Mouse (Mus musculus) frontal cortex, postnatal 36 days (tissue): Measurements from ENCODE around the gene St8sia6.

ENCODE experiments used
- DNase-seq, 2 experiments: peaks; one replicate each; pipeline ENCODE4 v3.0.0; 2022; ENCODE audit warnings: low spot score in 2 of 2

Gene St8sia6

DNA sequence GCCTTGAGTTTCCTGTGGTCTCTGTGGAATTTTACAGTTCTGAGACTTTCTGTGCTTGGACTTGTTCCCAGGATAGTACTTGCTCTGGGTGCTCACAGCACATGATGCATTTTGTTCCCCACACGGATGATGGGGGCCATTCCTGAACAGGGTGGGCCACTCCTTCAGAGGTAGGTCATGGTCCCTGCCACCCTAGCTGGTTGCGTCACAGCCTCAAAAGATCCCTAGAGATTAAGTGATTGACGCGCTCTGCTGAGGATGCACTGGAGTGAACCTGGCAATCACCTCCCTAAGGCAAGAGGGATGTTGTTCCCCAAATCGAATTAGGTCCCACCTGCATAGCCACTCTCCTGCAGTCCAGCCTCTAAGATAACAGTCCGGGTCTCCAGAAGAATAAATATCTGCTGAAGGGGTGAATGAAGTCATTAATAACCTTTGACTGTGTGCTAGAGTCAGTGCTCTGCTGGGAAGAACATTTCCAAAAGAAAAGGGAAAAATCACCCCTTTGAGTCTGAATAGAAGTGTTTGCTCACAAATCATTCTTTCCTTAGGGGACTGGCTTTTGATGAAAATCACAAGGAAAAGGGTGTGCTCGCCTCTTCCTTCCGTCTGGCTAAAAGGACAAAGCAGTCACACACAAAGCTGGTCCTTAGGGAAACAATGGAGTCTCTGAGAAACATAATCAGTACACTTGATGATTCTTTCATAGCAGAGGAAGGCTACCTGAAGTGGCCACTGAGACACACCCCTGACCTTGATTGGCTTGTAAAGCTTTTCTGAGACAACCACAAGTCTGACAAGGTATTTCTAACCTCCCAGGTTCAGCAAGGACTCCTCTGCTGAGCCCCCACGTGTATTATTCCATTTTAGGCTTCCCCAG is 26.1 kb downstream of the St8sia6 start:
- no peak for DNase-seq

DNA sequence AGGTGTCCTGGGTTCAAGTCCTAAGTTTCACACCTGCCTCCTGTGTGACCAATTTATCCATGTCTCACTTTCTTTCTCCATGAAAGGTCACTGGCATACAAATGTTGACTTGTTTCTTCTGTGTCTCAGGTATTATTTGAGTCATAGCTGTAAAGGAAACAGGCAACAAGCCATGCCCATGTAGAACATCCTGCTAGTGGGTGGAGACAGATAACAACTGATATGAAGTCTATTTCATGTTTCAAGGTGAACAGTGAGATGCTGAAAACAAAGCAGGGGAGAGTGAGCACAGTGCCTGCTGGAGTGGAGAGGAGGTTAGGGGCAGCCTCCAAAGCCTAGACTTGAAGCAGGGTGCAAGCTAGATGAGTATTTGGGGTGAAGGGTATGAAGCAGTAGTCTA is 33.5 kb downstream of the St8sia6 start:
- no peak for DNase-seq

DNA sequence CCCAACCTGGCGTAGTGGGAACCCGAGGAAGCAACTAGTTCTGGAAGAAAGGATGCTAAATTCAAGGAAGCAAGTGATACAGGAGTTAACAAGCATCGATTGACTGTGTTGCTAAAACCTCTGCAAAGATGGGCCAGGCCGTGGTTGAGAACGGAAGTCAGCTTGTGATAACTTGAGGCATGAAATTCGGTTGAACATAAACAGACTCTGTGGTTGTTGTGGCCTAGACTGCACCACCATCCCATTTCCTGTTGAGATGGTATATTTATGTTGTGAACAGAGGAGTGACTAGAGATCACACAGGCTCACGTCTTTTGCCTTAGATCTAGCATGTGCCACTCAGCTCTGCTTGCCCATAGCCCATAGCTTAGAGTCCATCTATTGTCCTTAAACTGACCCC is 36.5 kb downstream of the St8sia6 start:
- no peak for DNase-seq

DNA sequence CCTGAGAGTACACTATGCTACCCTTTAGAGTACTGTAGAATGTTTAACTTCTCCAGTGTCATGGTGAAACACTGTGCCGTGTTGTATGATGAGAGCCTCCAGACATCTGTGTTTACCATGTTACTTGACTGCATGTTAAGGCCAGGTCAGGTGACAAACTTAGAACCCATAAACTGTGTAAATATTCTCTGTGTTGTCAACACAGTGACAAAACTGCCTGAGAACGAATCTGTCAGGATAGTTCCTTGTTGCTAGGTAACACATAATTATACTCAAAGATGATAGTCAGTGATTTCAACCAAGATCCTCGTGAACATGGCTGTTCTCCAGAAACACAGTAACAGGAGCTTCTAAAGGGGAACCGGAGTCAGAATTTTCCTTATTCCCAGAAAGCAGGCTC is 38.1 kb downstream of the St8sia6 start:
- DNase-seq = no peak

DNA sequence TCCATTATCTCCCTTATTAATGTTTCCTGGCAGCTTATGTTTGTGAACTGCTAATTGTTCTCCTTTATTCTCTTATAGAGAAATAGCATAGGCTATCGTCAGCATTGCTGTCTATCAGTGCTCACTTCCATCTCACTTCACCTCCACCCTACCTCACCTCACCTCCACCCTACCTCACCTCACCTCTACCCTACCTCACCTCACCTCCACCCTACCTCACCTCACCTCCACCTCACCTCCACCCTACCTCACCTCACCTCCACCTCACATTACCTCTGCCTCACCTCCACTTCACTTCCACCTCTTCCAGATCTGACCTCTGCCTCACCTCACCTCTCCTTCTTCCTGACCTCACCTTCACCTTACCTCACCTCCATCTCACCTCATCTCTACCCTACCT is 42.2 kb downstream of the St8sia6 start:
- no peak for DNase-seq

DNA sequence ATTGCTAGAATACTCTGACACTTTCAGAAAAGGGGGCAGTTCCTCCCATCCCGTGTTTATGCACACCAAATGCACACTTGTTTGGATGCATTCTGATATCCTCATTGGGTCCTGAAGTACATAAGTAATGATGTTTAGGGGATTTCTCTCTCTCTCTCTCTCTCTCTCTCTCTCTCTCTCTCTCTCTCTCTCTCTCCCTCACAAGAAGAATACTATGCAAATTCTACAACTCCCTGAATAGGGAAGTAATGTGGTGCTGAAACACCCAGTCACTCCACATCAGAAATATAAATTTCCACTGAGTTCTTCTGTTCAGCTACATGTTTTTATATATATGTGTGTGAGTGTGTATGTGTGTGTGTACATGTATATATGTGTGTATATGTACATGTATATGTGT is 43.1 kb downstream of the St8sia6 start:
- DNase-seq = no peak

DNA sequence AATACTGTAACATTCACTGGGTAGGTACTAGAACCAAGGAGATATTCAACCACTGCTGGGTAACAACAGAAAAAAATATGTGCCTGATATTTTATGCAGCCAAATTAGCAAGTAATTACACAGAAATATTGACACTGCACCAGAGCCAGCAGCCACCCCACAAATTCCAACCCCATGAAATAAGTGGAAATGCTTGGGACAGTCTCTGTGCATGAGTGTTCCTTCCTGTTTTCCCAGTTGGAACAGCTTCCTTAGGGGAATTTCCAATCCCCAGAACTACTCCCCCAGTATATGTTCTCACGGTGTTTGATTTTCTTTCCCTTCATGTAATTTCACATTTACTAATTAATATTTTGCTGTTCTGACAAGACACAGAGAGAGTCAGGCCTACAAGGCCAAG is 43.8 kb downstream of the St8sia6 start:
- DNase-seq = no peak

DNA sequence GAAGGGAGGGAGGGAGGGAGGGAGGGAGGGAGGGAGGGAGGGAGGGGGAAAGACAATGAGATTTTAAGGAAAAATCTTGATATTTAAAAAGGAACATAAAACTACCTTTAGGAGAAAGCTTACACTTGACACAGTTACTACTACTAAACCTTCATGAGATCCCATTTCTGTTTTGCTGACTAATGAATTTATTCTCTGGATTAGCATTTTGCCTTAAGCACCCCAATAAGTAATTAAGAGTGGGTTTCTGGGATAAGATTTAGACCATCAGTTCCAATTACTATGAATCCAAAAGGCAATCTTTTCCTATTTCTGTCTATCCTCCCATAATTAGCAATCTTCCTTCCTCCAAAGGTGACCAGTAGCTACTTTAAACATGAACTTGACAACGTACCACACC is 44.7 kb downstream of the St8sia6 start:
- DNase-seq = no peak

DNA sequence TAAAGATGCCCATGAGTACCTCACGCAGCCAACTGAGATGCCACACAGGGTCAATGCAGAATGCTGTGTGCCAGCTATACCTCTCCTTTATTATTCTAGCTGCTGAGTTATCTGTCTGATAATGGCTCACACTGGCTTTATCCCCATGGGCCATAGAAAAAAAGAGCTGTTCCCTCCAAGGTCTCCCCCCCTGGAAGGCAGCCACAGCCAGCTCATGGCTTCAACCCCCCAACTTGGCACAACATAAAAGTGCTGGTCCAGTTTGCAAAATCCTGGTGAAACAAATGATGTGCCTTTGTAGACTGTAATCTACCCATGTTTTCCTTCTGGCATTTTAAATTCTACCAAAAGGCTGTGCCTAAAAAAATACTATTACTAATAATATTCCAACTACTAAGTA is 46.3 kb downstream of the St8sia6 start:
- DNase-seq = no peak

DNA sequence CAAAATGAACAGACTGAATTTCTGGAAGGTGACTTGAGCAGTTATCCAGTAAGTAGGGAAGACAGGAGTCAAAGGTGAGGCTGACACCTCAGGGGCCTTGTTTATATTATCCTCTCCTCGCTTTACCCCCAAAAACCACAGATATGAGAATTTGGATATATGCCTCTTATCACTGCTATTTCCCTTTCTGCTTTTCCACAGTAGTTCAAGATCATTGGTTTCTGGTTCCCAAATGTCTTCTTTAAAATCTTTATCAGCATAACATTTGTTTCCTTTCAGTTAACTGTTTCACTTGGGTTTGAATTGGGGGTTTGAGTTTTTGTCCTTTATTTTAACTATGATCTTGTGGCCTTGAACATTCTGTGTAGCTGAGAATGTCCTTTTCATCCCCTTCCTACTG is 47.8 kb downstream of the St8sia6 start:
- DNase-seq = no peak

DNA sequence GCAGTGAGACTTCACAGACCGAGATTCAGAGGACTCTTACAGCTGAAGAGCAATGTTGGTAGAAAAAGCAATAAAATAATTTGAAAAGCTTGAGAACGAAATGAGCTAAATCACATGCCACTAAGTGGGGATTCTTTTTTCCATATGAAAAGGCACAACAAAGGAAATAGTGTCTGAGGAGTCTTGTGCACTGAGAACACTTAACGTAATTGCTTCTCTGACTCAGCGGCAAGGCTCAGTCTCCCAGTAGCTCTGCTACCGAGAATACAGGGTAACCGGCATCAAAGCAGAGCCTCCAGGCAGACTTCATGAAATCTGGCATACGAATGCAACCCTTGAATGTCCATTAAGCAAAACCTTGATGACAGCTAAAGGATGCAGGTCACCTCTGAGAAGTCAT is 55.2 kb downstream of the St8sia6 start:
- no peak for DNase-seq

DNA sequence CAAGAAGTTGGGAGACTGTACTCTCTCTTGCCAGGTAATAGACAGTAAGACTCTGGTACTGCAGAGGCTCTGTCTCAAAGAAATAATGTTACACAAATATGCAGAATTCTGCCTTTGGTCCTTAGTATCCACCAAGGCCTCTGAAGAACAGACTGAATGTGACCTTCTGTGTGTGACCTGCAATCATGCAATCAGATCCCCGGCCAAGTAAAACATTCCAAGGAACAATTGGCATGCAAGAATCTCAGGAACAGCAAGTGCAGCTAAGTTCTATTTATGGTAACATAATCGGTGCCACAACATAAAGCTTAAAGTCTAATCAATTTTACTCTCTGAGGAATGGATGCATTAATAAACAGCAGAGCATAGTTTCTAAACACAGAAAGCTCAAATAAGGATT is 66.0 kb downstream of the St8sia6 start:
- no peak for DNase-seq

DNA sequence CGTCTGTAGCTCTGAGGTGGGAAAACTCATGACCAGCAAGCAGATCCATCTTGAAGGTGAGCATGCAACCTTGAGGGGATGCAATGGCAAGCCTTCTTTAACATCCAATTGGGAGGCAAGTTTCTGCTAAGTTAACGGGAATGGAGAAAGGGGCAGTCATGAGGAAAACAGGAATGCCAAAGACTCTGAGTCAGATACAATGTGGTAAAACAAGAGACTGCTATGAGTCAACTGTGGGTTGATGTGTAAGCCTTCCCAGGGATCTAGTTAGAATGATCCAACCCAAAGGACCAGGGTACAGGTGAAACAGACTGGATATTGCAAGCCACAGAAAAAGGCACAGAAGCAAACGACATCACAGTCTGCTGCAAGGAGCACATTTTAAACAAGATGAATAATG is 68.3 kb downstream of the St8sia6 start:
- no peak for DNase-seq

DNA sequence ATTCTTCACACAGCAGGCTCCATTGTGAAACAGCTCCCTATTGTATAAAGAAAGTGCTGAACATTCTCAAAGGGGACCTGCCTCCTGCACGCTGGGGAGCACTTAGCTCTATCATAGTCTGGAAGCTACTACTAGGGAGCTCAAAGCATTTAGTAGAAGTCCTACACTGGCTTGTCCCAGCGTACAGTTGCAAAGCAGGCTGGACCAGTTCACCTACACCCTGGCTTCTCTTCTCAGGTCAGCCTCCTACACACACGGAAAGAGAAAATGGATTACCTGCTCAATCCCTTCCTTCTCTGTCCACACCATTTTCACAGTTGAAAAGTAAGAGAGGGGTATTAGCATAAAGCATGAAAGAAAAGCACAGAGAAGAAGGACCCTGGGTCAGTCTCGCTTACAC is 71.6 kb downstream of the St8sia6 start:
- DNase-seq = no peak

DNA sequence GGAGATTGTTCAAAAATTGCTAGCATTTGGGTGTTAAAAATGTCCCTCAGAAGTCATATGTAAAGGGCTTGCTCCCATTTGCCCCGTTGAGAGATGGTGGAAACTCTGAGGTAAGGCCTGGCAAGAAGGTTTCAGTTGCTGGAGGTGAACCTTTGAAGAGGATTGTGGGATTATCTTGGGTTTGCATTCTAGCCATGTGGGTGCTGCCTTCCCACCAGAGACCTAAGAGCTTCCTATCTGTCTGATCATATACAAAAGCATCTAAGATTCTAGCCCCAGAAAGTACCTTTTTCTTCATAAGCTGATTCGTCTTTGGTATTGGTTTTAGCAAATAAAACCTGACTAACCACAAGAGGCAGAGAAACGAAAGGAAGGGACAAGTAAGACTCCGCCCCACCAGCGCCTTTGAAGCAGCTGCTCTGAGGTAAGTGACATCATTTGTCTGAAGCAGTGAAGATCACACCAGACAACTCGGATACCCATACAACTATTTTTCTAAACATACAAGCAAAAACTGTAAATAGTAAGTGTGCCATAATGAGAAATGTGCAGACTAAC is 75.2 kb downstream of the St8sia6 start:
- DNase-seq = no peak

DNA sequence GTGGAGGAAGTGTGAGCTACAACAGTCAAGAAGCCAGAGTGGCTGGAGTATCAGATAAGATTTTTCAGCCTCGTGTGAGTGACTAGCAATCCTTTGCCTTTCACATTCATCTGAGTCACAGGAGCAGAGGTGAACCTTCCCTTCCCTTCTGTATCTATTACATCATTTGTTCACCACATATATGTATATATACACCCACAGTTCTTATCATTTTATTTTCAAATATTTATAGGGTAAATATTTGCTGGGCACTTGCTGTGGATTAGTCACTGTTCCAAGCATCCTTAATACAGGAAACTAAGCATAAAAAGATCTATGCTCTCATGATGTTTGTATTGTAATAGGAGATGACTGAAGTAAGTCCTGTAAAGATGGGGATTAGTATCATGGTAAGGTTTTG is 85.1 kb downstream of the St8sia6 start:
- DNase-seq = no peak

DNA sequence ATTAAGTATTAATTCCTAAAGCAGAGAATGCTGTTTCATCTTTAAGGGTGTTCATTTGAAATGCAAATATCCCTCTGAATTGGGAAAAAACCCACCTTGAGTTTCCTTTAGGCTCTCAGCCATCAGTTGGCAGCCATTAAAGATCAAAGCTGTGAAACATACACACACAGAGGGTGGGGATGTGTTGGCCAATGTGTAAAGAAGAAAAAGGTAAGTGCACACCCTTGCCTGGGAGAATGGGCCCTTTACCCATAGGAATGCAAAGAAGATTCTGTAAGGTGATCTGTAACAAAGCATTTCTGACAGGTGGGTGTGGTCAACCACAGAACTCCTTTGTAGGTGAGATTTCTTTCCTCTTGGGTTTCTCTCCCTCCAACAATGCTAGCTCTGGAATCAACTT is 96.3 kb downstream of the St8sia6 start:
- DNase-seq = no peak

DNA sequence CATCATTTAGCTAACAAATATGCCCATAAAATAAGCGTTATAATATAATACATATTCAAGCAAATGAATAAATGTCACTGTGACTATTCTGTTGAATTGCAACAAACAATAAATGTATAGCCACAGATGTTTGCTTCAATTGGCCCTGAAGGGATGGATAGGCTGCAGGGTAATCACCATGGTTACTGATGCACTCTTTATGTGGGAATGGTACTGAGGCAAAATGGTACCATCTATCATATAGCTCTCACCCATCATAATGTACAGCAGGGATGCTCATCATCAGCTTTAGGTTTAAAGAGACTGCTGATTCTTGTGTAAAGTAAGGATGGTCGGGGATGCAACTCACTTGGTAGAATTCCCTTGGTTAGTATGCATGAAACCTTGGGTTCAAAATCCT is 99.4 kb downstream of the St8sia6 start:
- DNase-seq = no peak

DNA sequence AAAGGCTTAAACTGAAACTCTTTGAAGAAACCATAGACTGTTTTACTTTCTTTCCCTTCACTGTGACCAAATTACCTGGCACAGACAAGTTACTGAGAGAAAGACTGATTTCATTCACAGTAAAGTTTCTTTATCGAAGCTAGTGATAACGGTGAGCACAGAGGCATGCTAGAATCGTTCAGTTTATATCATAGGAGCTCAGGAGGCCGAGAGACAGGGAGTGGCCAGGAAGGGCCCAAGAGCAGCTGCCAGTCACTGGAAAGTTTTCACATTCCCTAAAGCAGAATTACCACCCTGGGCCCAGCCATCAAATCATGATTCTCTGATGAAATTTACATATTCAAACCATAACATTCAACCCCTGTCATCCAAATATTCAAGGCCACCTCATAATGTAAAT is 109.5 kb downstream of the St8sia6 start:
- DNase-seq = no peak

DNA sequence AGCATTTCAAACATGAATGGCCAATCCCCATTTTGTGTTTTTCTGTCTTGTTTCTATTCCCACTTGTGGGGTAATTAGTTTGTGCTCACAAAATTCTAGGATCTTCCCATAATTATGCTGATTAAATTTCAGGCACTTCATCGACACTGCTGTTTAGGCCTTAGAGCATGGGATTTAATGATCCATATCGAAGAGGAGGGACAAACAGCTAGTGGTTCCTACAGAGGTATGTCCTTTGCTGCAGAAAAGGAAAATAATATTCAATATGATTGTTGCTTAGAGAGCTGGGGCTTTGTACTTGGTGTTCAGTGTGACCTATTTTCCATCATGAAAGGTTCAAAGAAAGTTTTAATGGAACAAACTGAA is 110.7 kb downstream of the St8sia6 start:
- no peak for DNase-seq

DNA sequence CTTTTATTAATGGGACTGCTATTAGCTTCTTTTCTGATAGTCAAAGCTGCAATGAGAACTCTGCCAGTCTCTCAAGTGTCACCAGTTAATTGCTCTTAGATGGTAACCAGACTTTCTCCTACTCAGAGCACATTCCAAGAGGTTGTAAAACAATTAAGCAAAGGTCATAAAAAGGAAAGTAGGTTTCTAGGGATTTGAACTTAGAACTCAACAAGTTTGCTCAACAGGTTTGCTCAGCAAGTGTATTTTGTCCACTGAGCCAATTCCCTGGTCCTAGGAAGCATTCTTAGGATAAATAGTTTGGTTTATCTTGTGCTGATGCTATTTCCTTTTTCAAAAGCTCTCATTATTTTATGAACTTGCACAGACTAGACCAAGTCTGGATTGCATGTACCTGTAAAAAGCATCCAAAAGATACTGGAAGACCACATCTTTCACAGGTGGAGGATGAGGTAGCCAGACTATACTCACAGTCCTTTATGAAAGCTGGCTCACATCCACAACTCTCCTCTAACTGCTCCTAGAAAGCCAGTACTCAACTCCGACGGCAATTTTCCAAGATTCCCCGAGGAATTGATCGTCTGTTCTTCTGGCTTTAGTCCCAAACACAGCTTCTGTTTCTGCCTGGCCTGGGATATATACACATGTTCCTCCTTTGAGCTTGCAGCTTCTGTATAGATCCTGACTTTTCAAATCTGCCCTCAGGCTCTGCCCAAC is 111.2 kb downstream of the St8sia6 start:
- no peak for DNase-seq

DNA sequence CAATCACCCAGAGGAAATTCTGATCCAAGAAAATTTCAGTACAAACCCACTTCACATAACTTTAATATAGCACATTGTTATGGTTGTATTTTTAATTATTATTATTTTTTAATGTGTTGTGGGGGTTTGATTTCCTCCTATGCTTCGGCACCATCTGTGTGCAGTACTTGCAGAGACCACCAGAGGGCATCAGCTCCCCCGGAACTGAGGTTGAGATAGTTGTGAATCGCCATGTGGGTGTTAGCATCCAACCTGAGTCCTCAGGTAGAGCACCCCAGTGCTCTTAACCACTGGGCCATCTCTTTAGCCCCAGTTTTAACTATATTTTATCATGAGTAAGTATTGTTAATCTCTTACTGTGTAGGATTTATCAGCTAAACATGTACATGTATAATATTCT is 120.9 kb downstream of the St8sia6 start:
- DNase-seq = no peak

DNA sequence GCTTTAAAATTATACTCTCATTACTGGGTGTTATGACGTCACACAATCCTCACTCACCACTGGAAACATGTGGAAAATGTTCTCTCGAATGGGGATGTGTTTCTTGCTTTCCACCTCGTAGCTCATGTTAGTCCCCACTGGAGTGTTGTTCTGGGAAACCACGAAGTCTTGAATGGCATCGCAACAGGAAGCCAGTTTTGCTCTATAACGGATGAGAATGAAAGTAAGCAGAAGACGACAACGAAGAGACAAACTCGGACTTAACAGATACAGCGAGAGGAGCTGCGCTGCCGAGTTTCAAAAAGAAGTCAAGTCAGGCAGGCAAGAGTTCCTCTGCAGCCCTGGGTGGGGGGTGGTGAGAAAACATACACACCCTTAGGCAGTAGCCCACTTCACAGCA is 121.4 kb downstream of the St8sia6 start:
- DNase-seq = no peak
